Mouse (Mus musculus) ES-Bruce4 (cell line): Measurements from ENCODE around the gene Lmod1. TPM values are rescaled to one million over a fixed set of nuclear protein-coding genes. Genes with fewer than 3 reads are reported as not detected.
A peak's percentile ranks its signal among the peaks of the same experiment; 100 is the strongest.

Experiments used
- H3K27ac ChIP-seq: 2 replicates; pipeline ENCODE4 v1.5.1; 2012; ENCODE audit warnings: low read length, inconsistent platforms; ENCODE audit not compliant: insufficient read depth
- H3K27me3 ChIP-seq: 2 replicates; pipeline ENCODE4 v1.6.1; 2012; ENCODE audit warnings: mild to moderate bottlenecking, low read length, inconsistent platforms; ENCODE audit not compliant: control insufficient read depth, poor library complexity, insufficient read depth, severe bottlenecking
- H3K36me3 ChIP-seq: 2 replicates; pipeline ENCODE4 v1.6.1; 2012; ENCODE audit warnings: inconsistent platforms, mild to moderate bottlenecking, low read length, moderate library complexity; ENCODE audit not compliant: control insufficient read depth, poor library complexity, insufficient read depth, severe bottlenecking
- H3K4me1 ChIP-seq: one replicate; pipeline ENCODE4 v1.8.1; 2011; ENCODE audit warnings: low read length; ENCODE audit not compliant: control insufficient read depth, insufficient read depth
- H3K4me3 ChIP-seq: 2 replicates; pipeline ENCODE4 v1.5.1; 2011; ENCODE audit warnings: low read depth, mild to moderate bottlenecking, low read length
- H3K9ac ChIP-seq: 2 replicates; pipeline ENCODE4 v1.6.1; 2012; ENCODE audit warnings: low read depth, mild to moderate bottlenecking, inconsistent platforms; ENCODE audit not compliant: poor library complexity, severe bottlenecking
- H3K9me3 ChIP-seq: replicated peaks from 2 replicates; pipeline ENCODE4 v1.6.1; 2012; ENCODE audit warnings: mild to moderate bottlenecking, low read length, inconsistent platforms; ENCODE audit not compliant: control insufficient read depth, poor library complexity, insufficient read depth, severe bottlenecking
- CTCF ChIP-seq: IDR thresholded peaks from one replicate; pipeline ENCODE4 v1.8.1; 2011; ENCODE audit warnings: low read depth, low read length
- EP300 ChIP-seq: IDR thresholded peaks from 2 replicates; pipeline ENCODE4 v1.6.1; 2011; ENCODE audit warnings: low read depth, low read length; ENCODE audit not compliant: insufficient read depth
- POLR2A ChIP-seq: IDR thresholded peaks from one replicate; pipeline ENCODE4 v1.8.1; 2011; ENCODE audit warnings: low read length; ENCODE audit not compliant: insufficient read depth
- polyA plus RNA-seq: library from polyadenylated mRNA; stranded (reverse); fragments of >200 nt; gene quantifications from 2 replicates; pipeline ENCODE4 v1.2.4, GENCODE M21; 2011; ENCODE audit warnings: low read depth; ENCODE audit not compliant: missing spikeins, insufficient read depth, insufficient read length

Lmod1 gene
- polyA plus RNA-seq = 2.2 and 2.5 TPM in 2 replicates

DNA sequence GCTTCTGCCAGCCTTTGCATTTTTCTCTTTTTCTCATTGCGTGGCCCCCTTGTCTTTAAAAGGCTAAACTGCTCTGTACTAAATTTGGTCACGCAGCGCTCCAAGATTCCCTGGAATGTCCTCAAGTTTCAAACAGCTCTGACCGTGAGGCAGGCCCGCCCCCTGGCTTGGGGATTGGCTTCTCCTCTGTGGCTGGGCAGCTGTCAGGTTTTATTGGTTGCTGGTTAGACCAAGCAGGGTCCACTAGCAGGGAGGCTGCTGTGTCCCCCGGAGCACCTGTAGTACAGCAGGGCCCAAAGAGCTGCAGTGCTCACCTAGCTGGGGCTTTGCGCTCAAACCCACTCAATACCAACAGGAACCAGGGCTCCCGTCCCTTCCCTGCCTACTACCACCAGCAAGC, at the start of gene Lmod1:
Gene Lmod1, plus strand, starts transcription at position 237 of the 400 bp plus-strand sequence.
- no peaks in the 10 kb centered on the region for H3K36me3 ChIP-seq
- no peaks in the 10 kb centered on the region for H3K9me3 ChIP-seq
- H3K27me3 ChIP-seq = no peaks in the 10 kb centered on the region
- H3K27ac ChIP-seq = no peak within 1 kb of the TSS
- H3K4me1 ChIP-seq = no peaks in the 10 kb centered on the region
- no peak within 1 kb of the TSS for H3K9ac ChIP-seq
- no peak for TF ChIP-seq EP300
- TF ChIP-seq POLR2A = no peak
- TF ChIP-seq CTCF = no peak
- peak within 1 kb of the TSS; percentile 38 for H3K4me3 ChIP-seq

DNA sequence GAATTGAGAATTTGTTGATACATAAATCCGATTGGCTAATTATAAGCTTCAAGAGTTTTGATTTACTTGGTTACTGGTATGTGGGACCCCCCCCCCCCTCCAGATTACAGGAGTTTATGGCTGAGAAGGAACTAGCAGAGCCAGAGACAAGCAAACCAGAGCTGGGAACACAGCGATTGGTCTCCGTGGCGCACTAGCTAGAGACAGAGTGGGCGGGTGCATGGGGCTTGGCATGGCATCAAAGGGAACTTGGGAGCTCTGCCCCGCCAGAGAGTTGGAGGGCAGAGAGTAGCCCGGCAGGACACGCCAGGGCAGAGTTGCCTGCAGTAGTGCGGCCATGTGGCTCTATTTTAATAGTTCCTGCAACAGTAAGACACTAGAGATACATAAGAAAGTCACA, 44.0 kb upstream of the Lmod1 start:
- Histone ChIP-seq H3K27ac (no peak overlapping the region), H3K36me3 (peaks cover 14% of the 10 kb centered on the region), H3K9me3 (no peaks in the 10 kb centered on the region), H3K9ac (no peak overlapping the region), H3K27me3 (no peaks in the 10 kb centered on the region; the same call in 1 of the 2 replicates), H3K4me3 (no peak overlapping the region), H3K4me1 (peaks cover 2% of the 10 kb centered on the region)
- TF ChIP-seq EP300 (no peak), POLR2A (no peak), CTCF (no peak)

DNA sequence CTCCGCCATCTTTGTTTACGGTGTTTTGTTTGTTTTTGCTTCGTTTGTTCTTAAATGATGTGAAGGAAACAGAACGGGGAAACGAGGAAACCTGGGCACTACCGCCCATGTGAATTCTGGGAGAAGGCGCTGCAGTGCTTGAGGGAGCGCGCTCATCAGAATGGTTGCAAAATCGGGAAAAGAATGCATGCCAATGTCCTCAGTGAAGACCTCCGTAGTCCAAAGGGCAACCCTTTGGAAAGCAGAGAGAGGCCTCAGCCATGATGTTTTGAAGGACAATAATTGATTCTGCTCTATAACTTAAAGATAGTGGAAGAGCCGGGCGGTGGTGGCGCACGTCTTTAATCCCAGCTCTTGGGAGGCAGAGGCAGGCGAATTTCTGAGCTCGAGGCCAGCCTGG, 42.8 kb upstream of the Lmod1 start:
- Histone ChIP-seq H3K9me3 (no peaks in the 10 kb centered on the region), H3K4me1 (peaks cover 2% of the 10 kb centered on the region), H3K9ac (peak overlapping the region; percentile 91; the same call in 1 of the 2 replicates), H3K27ac (no peak overlapping the region), H3K36me3 (peaks cover 11% of the 10 kb centered on the region), H3K4me3 (no peak overlapping the region), H3K27me3 (no peaks in the 10 kb centered on the region; the same call in 1 of the 2 replicates)
- TF ChIP-seq CTCF = no peak
- no peak for TF ChIP-seq EP300
- no peak for TF ChIP-seq POLR2A

DNA sequence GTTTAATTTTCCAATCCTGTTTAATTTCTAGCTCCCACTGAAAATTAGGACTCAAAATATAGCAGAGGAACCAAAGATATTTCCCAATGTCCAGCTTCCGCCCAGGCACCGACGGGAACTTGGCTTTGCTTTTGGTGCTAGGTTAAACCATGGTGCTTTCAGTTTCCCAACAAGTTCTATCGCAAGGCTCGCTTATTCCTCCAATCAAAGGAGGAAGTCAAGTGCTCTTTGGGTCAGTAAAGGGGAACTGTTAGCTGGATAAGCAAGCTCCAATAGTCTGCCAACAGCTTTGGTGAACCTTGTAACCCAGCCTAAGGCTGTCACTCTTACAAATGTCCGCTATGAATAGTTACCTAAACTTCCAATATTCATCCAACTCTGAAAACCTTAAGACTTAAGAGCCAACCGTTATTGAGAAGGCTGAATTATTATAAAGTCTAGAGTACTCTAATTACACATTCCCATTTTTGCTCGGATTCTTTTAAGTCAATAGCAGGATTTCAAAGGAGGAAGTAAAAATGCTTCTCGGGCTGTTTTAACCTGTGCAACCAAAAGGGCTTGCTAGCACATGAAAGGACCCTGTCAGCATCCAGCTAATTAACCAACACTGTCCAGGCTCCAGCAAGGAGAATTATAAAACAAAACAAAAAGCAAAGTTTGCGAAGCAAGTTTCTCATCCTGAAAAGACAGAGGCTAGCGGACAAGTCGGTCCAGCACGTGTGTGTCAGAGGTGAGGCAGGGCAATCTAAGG, 41.9 kb upstream of the Lmod1 start:
- H3K27ac ChIP-seq = no peak overlapping the region
- no peaks in the 10 kb centered on the region for H3K9me3 ChIP-seq
- TF ChIP-seq POLR2A (no peak), CTCF (no peak), EP300 (no peak)

DNA sequence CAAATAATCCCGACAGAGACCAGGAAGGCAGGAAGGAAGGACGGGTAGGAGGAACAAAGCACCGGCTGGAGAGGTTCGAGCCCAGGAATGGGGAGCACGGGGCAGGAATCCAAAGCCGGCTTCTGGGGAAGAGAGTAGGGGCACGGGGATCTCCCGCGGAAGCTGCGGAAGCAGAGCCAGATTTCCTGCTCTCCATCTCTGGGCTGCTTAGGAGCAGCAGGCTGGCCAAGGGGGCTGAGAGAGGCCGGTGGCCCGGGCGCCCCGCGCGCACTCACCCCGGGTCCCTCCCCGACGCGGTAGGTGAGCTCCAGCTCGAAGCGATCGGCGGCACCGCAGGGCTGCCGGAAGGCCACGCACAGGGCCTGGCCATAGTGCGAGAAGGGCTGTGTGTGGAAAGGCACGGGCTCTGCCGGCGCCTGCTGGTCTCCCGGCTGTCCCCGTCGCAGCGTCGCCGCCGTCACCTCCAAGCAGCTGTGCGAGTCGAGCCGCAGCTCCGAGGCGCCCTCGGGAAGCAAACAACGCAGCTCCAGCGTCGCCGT, 41.3 kb upstream of the Lmod1 start:
- Histone ChIP-seq H3K36me3 (peaks cover 2% of the 10 kb centered on the region), H3K27ac (no peak overlapping the region), H3K27me3 (no peaks in the 10 kb centered on the region), H3K9me3 (no peaks in the 10 kb centered on the region), H3K4me1 (peaks cover 2% of the 10 kb centered on the region), H3K9ac (peak overlapping the region; percentile 91), H3K4me3 (peak overlapping the region; percentile 96)
- no peak for TF ChIP-seq CTCF
- no peak for TF ChIP-seq POLR2A
- TF ChIP-seq EP300 = no peak

More for the DNA sequence above, 41.9 kb upstream of the Lmod1 start:
- Histone ChIP-seq H3K27me3 (no peaks in the 10 kb centered on the region), H3K9ac (peak overlapping the region; percentile 91), H3K36me3 (peaks cover 7% of the 10 kb centered on the region), H3K4me3 (peak overlapping the region; percentile 96), H3K4me1 (peaks cover 2% of the 10 kb centered on the region)

DNA sequence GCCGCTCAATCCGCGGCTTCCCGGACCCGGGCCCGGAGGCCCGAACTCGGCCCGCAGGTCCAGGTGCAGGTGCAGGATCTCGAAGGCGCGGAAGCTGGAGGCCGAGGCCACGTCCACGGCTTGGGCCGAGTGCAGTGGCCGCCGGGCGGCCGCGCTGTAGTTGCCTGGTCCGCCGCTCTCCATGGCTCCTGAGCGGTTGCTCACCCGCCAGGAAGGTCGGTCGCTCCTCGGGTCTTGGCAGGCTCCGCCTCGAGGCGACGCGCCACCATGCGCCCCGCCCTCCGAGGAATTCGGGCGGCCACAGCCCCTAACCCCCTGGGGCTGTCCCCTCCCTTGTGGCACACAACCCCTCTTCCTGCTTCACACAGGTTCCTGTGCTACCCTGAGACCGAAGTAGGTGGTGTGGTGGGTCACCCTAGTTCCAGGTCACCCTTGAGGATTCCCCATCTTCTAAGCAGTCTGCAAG, 40.7 kb upstream of the Lmod1 start, which contains the start of gene Rnpep:
Gene Rnpep, minus strand, starts transcription at position 259 of the 466 bp plus-strand sequence.
- no peaks in the 10 kb centered on the region for H3K36me3 ChIP-seq
- H3K4me3 ChIP-seq = peak within 1 kb of the TSS; percentile 96
- H3K4me1 ChIP-seq = peaks cover 2% of the 10 kb centered on the region
- peak within 1 kb of the TSS; percentile 91 for H3K9ac ChIP-seq
- no peaks in the 10 kb centered on the region for H3K9me3 ChIP-seq
- H3K27ac ChIP-seq = no peak within 1 kb of the TSS
- no peaks in the 10 kb centered on the region for H3K27me3 ChIP-seq
- TF ChIP-seq EP300 (no peak), POLR2A (peak; percentile 53)
